Mouse (Mus musculus): ENCODE data around the gene Ly86. TPM values are rescaled to one million over a fixed set of nuclear protein-coding genes. Genes with fewer than 3 reads are reported as not detected.

Ly86 gene
- total and polyA plus RNA-seq, 2 experiments from 2014 or later = 5.2 to 11.3 TPM

- no peak overlapping the region for H3K27ac ChIP-seq (ENCODE audit: low read depth, low read length)
- H3K4me1 ChIP-seq (ENCODE audit: insufficient read depth) = no peaks in the 10 kb centered on the region
- H3K27me3 ChIP-seq (ENCODE audit: insufficient read depth, low read length) = no peaks in the 10 kb centered on the region
- H3K9me3 ChIP-seq (ENCODE audit: low read length) = no peaks in the 10 kb centered on the region
- 90% methylated on average over 5 of the region's 5 CpGs for WGBS
- H3K4me2 ChIP-seq (ENCODE audit: low read depth) = no peak overlapping the region
- no peak overlapping the region for H3K4me3 ChIP-seq (ENCODE audit: low read depth, low read length)
- DNase-seq (no peak), ATAC-seq (no peak)
- no peak overlapping the region for H3K9ac ChIP-seq
- no peak for TF ChIP-seq CTCF (IDR thresholded peaks at IDR 0.05; ENCODE audit: low read depth)
- no peaks in the 10 kb centered on the region for H3K36me3 ChIP-seq (ENCODE audit: insufficient read depth)
Observed at GRCm38 (mm10) chr13:37349051-37349450, 4.0 kb downstream of the Ly86 start.

- DNase-seq (no peak), ATAC-seq (no peak)
- no peak for TF ChIP-seq CTCF (IDR thresholded peaks at IDR 0.05; ENCODE audit: low read depth)
- 69% methylated on average over 2 of the region's 2 CpGs for WGBS
- H3K36me3 ChIP-seq (ENCODE audit: insufficient read depth) = no peaks in the 10 kb centered on the region
- H3K27me3 ChIP-seq (ENCODE audit: insufficient read depth, low read length) = no peaks in the 10 kb centered on the region
- no peaks in the 10 kb centered on the region for H3K9me3 ChIP-seq (ENCODE audit: low read length)
- no peak overlapping the region for H3K9ac ChIP-seq
- H3K4me2 ChIP-seq (ENCODE audit: low read depth) = no peak overlapping the region
- no peaks in the 10 kb centered on the region for H3K4me1 ChIP-seq (ENCODE audit: insufficient read depth)
- H3K27ac ChIP-seq (ENCODE audit: low read depth, low read length) = no peak overlapping the region
- no peak overlapping the region for H3K4me3 ChIP-seq (ENCODE audit: low read depth, low read length)
Observed at GRCm38 (mm10) chr13:37353016-37353415, 8.0 kb downstream of the Ly86 start.

GRCm38 (mm10) chr13:37353868-37354267, 8.9 kb downstream of the Ly86 start:
- ATAC-seq (no peak), DNase-seq (no peak)
- H3K27me3 ChIP-seq (ENCODE audit: insufficient read depth, low read length) = no peaks in the 10 kb centered on the region
- WGBS = 64% methylated on average over 4 of the region's 4 CpGs
- H3K4me2 ChIP-seq (ENCODE audit: low read depth) = no peak overlapping the region
- no peaks in the 10 kb centered on the region for H3K36me3 ChIP-seq (ENCODE audit: insufficient read depth)
- H3K4me3 ChIP-seq (ENCODE audit: low read depth, low read length) = no peak overlapping the region
- no peaks in the 10 kb centered on the region for H3K4me1 ChIP-seq (ENCODE audit: insufficient read depth)
- H3K9ac ChIP-seq = no peak overlapping the region
- H3K27ac ChIP-seq (ENCODE audit: low read depth, low read length) = no peak overlapping the region
- no peak for TF ChIP-seq CTCF (IDR thresholded peaks at IDR 0.05; ENCODE audit: low read depth)
- H3K9me3 ChIP-seq (ENCODE audit: low read length) = no peaks in the 10 kb centered on the region

- no peak overlapping the region for H3K4me2 ChIP-seq (ENCODE audit: low read depth)
- WGBS = 84% methylated on average over 4 of the region's 4 CpGs
- H3K4me3 ChIP-seq (ENCODE audit: low read depth, low read length) = no peak overlapping the region
- DNase-seq = no peak
- no peak overlapping the region for H3K27ac ChIP-seq (ENCODE audit: low read depth, low read length)
- no peaks in the 10 kb centered on the region for H3K27me3 ChIP-seq (ENCODE audit: insufficient read depth, low read length)
- no peak for ATAC-seq
- H3K9me3 ChIP-seq (ENCODE audit: low read length) = no peaks in the 10 kb centered on the region
- no peak overlapping the region for H3K9ac ChIP-seq
- no peaks in the 10 kb centered on the region for H3K36me3 ChIP-seq (ENCODE audit: insufficient read depth)
- TF ChIP-seq CTCF (IDR thresholded peaks at IDR 0.05; ENCODE audit: low read depth) = no peak
- H3K4me1 ChIP-seq (ENCODE audit: insufficient read depth) = no peaks in the 10 kb centered on the region
Observed at GRCm38 (mm10) chr13:37354432-37354831, 9.4 kb downstream of the Ly86 start.

GRCm38 (mm10) chr13:37355642-37356331, 10.8 kb downstream of the Ly86 start:
- Histone ChIP-seq H3K36me3 (ENCODE audit: insufficient read depth) (no peaks in the 10 kb centered on the region), H3K9ac (no peak overlapping the region), H3K27ac (ENCODE audit: low read depth, low read length) (no peak overlapping the region), H3K27me3 (ENCODE audit: insufficient read depth, low read length) (no peaks in the 10 kb centered on the region), H3K4me2 (ENCODE audit: low read depth) (no peak overlapping the region), H3K4me3 (ENCODE audit: low read depth, low read length) (no peak overlapping the region), H3K4me1 (ENCODE audit: insufficient read depth) (no peaks in the 10 kb centered on the region), H3K9me3 (ENCODE audit: low read length) (no peaks in the 10 kb centered on the region)
- ATAC-seq (no peak), DNase-seq (no peak)
- TF ChIP-seq CTCF (IDR thresholded peaks at IDR 0.05; ENCODE audit: low read depth) = no peak
- WGBS = 88% methylated on average over 10 of the region's 10 CpGs

- Histone ChIP-seq H3K4me1 (ENCODE audit: insufficient read depth) (no peaks in the 10 kb centered on the region), H3K27ac (ENCODE audit: low read depth, low read length) (no peak overlapping the region), H3K4me3 (ENCODE audit: low read depth, low read length) (no peak overlapping the region), H3K4me2 (ENCODE audit: low read depth) (no peak overlapping the region), H3K9ac (no peak overlapping the region), H3K36me3 (ENCODE audit: insufficient read depth) (no peaks in the 10 kb centered on the region), H3K27me3 (ENCODE audit: insufficient read depth, low read length) (no peaks in the 10 kb centered on the region), H3K9me3 (ENCODE audit: low read length) (no peaks in the 10 kb centered on the region)
- WGBS = 87% methylated on average over 2 of the region's 2 CpGs
- TF ChIP-seq CTCF (IDR thresholded peaks at IDR 0.05; ENCODE audit: low read depth) = no peak
- no peak for DNase-seq
- no peak for ATAC-seq
Observed at GRCm38 (mm10) chr13:37356549-37356948, 11.5 kb downstream of the Ly86 start.

- no peak for TF ChIP-seq CTCF (IDR thresholded peaks at IDR 0.05; ENCODE audit: low read depth)
- 94% methylated on average over 2 of the region's 2 CpGs for WGBS
- no peak overlapping the region for H3K4me3 ChIP-seq (ENCODE audit: low read depth, low read length)
- no peak overlapping the region for H3K4me2 ChIP-seq (ENCODE audit: low read depth)
- H3K4me1 ChIP-seq (ENCODE audit: insufficient read depth) = no peaks in the 10 kb centered on the region
- no peaks in the 10 kb centered on the region for H3K9me3 ChIP-seq (ENCODE audit: low read length)
- H3K27me3 ChIP-seq (ENCODE audit: insufficient read depth, low read length) = no peaks in the 10 kb centered on the region
- ATAC-seq (no peak), DNase-seq (no peak)
- H3K27ac ChIP-seq (ENCODE audit: low read depth, low read length) = no peak overlapping the region
- H3K9ac ChIP-seq = no peak overlapping the region
- no peaks in the 10 kb centered on the region for H3K36me3 ChIP-seq (ENCODE audit: insufficient read depth)
Observed at GRCm38 (mm10) chr13:37358112-37358511, 13.1 kb downstream of the Ly86 start.

Measured in forebrain, postnatal 0 days (tissue).